Mouse (Mus musculus) lung, adult 18-20 months (tissue): ENCODE measurements around the gene Cbx5.

Experiments used
- DNase-seq, 2 experiments: peaks; one replicate each; pipeline ENCODE4 v3.0.0; 2022; ENCODE audit warnings: mixed read lengths in 2 of 2

Cbx5 gene

DNA sequence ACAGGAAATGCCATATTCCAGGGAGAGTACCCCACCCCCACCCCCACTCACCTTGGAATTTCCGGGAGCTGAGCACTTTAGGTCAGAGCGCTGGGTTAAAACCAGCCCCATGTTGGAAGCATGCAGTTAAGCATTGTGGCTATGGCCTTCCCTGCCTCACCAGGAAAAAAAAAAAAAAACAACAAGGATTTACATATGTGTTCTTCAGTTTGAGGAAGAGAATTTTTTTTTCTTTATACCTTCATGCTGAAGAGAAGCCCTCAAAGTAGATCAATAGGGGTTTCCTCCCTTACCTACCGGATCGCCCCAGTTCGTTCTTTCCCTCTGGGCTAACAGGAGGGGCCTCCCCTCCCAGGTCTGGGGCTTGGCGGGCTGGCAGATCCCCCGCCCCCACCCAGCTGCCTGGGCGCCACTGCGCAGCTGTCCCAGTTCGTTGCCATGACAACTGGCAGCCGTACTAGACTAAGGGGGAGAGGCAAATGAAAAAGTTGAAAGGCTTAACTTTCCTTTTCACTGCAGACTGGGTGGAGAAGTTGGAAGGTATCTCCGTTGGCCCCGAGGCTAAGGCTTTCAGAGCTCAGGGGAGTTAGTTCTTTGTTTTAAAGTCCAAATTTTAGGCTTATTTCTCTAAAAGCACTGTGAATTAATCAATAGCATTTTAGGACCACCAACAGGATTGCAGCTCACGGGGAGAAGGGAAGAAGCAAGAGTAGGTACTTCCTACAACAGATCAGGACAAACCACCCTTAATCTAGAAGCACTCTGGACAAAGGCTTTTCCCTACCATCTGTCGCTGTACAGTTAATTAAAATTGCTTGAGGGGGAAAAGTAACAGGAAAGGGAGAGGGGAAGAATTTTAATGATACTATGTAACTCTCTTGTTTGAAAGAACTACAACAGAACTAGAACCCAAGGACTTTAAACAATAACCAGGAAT, 24.4 kb downstream of the Cbx5 start:
- peak; percentile 82 to 90 for DNase-seq

DNA sequence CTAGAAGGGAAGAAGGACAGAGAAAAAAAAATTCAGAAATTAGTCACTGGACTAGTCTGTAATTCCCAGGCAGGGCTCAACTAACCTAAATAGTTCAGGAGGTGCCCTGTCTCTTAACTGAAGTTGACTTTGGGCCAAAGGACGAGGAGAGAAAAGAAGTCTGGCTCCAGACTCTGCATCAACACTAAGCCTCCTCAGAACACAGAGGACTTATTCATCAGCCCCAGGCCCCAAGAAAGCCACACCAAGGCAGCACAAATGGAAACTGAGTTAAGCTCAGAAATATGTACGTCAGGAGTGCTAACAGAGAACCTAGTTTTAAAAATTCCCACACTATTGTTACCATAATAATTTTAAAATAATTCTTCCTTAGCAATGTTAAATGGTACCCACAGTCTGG, 25.5 kb downstream of the Cbx5 start:
- DNase-seq: no peak

DNA sequence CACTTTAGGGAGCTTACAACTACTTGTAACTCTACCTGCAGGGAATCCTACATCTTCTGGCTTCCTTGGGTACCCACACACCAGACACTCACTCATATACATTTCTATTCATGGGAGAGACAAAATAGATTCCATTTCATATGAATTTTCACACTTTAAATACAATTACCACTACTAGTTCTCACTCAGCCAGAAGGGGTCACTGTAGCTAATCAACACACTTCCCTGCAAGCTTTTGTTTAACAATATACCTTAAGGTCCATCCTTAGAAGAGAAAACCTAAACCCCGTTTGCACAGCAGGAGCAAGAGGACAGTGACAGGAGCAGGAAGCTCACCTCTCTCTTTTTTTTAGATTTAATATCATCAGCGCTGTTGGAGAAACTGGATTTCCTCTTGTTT, 34.5 kb downstream of the Cbx5 start:
- DNase-seq: no peak

DNA sequence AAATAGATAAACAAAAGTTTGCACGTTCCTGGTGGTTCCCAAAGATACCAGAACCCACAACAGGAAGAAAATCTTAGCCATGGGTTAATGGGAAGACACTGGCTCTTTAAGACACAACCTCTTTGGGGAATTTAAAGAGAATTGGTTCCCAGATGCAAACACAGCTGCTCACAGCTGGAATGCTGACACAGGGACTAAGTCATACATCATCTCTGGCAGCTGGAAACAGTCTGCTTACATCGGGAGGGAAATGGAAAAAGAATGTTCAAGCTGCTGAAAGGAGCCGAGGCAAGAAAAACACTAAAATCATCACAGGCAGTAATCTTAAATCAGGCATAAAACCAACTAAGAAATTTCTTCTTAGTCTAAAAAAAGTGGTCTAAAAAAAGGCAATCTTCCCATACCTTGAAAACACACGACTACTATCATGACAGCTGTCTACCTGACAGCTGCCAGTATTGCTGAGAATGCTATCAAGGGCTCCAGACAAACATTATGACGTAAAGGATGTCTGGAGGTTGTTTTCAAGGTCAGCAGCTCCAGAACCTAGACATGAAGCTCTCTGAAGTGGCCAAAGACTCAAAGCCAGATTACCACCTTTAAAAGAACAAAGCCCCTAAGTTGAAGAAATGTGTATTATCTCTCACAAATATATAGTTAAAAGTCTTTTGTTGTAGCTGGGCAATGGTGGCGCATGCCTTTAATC, 37.4 kb downstream of the Cbx5 start:
- DNase-seq: peak in 1 of 2 experiments; percentile 63

DNA sequence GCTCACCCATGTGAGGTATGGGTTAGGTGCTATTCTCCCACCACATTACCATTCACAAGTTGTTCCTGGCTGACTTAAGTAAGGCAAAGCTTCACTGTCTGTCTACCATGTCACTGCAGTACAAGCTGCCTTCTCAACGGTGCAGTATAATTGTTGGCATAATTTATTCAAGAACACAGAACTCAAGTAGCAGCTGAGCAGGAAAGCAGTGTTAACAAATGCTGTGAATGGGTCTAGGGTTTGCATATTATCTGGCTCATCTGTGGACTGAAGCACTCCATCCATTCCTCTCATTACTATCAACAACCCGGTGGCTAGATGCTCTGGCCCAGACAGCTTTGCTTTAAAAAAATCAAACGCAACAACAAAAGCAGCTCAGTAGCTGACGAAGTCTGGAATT, 41.8 kb downstream of the Cbx5 start:
- DNase-seq: no peak

DNA sequence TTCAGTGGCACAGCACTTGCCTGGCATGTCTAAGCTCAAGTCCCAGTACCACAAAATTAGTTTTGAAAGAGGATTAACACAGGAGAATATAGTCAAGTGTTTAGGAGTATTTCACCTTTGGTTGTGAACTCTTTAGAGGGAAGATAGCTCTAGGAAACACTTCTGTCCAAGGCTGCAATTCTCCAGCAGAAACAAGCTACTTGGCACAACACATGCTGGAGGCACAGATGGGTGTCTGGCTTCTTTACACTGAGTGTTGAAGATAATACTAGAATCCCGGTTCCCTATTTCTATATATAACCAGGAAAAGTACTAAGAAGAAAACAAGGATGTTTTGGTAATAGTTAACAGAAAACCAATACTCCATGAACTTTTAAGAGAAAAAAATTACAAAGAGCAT, 42.8 kb downstream of the Cbx5 start:
- DNase-seq: no peak

DNA sequence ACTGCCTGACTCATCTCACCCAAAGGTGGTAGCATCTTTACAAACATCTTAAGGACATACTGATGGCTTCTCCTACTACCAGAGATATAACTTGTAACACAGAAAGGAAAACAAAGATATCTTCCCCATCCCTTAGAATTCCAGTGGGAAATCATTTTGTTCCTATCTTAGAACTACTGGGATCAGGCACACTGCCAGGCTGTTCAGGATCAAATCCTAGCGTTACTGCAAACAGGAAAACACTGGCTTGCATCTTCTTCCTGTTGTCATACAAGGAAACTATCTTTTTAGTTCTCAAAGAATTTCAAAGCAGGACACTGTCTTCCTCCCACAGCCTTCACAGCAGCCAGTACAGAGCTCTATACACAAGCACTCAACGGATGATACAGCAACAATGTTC, 46.0 kb downstream of the Cbx5 start:
- peak in 1 of 2 experiments; percentile 35 for DNase-seq

DNA sequence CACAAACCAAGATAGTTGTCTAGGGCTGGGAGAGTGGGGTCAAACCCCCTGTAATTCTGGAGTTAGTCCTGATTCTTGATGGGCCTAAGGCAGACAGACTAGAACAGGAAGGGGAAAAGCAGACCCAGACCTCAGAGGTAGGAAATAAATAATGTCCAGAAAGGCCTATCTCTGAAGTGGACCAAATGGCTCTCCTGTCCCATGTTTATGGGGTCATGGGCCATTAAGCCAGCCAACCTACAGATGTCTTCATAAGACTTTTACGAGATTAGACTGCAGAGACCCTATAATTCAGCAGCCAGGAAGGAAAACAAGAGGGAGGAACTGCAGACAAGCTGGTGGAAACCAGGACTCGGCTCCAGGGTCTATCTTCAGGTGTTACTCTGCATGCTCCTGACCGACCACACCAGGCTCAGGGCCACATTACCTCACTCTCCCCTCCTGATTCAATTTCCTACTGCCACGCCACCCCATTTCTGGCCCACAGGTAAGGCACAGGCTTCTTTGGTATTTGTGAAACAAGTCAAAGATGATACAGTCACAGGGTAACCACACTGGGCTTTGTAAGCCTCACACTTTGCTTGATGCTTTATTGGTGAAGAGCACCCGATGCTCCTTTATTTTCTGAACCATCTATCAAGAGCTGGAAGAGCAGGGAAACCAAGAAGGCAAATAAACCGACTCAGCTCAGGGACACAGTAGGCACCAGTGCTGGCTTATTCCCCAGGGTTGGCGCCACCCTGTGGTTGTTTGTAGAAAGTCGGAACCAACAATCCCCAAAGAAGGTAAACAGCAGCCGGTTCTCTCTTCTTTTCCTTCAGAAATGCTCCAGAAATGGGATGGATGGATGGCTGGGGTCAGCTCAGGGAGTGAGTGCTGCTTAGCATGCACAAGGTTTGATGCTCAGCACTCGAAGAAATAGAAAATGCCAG, 48.8 kb downstream of the Cbx5 start:
- no peak for DNase-seq

DNA sequence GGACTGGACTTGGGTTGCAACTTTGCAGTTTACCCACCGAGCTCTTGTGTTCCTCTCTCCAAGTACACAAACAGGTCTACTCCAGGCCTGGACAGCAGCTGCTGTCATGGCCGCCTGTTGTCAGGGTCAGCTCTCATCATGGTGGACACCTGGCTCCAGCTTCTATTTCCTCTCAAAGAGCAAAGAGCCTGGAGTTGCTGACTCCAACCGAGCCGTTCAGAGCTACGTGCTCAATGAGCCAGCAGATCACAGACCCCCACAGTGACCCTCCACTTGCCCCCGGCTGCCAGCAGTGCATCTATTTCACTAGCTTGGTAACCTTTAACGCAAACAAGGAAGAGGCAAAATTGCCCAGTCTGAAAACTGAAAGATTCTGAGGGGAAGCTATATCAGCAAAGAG, 49.5 kb downstream of the Cbx5 start:
- no peak for DNase-seq

DNA sequence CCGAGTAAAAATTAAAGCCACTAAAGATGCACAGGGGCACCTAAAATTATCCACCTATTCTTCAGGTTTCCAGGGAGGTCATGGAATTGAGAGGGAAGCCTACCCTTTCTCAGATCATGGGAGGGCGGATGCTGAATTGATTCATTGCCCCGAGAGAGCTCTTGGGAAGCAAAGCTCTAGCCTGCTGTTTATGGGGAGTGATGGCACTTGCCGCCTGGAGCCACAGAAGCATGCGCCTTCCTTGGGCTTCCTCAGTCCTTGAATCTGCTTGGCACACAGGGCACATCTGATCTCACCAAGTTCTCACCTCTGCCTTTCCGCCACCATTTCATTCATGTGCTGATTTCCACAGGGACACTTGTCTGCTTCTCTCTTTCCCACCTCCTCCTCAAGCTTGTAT, 51.8 kb downstream of the Cbx5 start:
- no peak for DNase-seq

DNA sequence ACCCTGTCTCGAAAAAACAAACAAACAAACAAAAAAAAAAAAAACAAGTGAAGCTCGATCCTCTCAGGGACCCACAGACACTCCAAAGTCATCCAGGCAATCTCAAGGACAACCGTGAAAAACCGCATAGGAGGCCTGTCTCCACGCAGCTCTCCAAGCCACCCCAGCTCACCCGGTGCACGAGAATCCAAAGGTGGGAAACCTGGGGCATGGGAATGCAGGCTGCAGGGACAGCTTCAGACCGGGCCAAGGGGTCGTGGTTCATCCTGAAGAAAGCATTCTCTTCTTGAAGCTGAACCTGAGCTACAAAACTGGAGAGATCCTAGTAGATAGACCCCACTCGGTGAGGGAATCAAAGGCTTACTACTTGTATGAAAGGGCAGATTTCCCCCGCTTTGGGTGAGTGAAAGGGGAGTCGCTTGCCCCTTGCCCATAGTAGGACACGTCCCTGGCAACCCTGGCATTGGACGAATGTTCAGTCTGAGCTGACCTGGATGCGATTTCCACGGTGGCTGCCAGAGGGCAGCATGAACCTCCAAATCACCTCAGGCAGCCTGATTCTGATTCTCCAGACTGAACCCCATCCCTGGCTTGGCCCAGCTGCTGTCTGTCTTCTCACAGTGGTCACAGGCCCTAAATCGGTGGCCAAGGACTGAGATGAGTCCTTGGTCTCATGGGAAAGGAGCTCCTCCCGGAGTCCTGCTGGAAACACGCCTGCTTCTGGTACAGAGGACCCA, 54.0 kb downstream of the Cbx5 start:
- DNase-seq: peak in 1 of 2 experiments; percentile 45

DNA sequence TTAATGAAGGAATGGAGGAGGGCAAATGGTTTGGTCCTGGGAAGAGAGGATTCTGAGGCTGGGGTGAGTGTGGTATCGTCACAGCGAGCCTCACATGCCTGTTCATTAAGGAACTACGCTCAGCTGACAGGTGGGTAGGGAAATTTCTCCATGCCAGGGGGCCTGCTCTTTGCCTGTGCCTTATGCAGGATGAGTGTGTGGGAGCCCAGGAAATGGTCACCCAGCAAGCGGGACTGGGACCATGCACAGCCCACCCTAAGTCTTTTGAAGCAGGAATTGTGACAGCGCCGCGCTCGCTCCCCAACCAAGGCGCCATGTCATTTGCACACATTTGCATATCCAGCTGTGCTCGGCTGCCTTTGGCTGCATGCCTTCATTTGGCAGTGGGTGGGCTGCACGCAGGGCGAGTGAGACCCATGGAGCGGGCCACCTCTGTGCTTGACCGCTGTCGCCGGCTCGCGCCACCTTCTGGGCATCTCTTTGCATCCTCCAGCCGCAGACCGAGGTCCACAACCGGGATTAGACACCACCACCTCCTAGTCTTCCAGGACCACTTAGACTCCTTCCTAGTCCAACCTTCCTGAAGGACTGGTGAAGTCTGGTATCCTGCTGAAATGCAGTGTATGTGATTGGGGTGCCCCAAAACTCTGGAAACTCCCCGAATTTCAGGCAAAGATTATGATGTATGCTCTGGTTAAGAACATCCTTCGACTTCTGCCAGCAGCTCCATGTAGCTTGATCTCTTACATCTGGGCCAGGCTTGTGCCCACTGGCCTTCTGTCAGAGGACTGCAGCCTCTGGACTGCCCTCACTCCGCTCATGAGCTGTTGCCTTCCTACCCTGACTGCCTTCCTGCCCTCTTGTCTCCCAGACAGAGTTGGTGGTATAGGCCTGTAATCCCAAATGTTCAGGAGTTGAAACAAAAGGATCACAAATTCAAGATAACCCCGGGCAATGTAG, 55.7 kb downstream of the Cbx5 start:
- no peak for DNase-seq

DNA sequence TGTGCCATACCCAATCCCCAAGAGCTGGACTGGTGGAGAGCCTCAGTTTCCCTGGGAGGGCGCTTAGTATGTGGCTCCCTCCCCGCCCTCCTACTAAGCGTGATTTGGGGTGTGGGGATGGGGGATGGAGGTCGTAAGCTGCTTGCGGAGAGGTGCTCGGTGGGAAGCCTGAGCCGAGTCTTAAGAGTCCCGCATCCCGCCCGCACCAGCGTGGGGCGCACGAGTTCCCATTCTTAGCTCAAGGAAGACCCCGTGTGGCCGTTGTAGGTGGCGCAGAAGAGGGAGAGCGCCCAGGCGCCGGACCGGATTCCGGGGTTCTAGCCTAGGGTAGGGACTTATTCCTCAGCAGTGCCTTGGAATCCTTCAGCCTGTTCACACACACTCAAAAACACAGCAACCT, 56.5 kb downstream of the Cbx5 start:
- DNase-seq: peak; percentile 49 to 64

DNA sequence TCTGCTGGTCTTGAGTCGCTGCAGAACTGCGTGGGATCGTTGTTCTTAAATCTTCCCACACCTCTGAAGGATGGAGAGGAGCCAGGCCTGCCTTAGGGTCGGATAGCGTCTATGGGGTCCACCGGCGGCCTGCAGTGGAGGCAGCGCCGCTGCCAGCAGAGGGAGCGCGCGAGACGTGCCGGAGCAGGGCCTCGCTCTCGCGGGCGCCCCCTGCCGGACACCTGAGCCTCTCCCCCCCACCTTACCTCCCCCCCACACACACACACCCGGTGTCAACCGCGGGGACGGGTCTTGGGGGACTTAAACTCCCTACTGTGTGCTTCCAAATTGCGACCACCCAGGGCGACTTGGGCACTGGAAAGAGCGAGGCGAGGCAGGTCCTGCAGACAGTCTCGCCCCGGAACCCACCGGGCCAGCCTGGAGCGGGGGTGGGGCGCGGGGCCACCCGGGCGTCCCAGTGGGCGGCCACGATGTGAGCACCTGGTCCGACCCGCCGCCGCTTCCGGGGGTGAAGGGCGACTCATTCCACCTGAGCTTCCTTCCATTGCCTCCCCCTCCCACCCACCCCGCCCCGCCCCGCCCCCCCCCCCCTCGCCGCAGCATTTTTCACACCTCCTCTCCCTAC, 57.3 kb downstream of the Cbx5 start:
- DNase-seq: peak; percentile 60 to 69

DNA sequence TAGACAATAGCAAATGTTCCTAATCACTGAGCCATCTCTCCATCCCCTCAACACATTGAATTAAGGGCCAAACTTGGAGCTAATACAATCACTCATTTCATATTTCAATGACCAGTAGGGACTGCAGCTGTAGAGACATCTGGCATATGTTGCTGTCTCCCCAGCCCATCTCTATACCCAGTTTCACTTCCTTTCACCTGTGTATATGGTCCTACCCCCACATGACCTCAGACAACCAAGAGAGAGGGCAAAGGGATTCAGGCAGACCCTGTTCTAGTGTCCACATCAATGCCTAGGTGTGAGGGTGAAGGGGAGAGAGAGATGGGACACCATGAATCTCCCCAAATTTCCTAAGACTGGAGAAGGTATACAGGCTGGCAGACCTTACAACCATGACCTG, 59.2 kb downstream of the Cbx5 start:
- DNase-seq: no peak

DNA sequence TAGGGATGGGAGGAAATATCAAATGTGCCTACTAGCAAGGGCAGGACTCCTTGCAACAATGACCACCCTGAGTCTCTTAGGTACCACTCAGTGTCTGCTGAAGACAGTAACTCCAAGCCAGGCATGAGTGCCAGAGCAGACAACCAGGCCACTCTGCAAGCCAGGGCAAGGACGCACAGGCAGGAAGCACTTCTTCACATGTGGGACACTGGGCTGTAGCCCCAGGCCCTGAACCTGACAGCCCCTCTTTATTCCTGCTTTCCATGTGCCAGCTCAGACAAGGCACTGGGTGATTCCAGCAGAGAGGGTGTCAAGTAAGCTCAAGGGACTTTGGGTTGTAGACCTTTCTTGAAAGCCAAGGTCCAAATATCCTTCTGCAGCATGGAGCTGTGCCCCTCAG, 60.8 kb downstream of the Cbx5 start:
- no peak for DNase-seq

DNA sequence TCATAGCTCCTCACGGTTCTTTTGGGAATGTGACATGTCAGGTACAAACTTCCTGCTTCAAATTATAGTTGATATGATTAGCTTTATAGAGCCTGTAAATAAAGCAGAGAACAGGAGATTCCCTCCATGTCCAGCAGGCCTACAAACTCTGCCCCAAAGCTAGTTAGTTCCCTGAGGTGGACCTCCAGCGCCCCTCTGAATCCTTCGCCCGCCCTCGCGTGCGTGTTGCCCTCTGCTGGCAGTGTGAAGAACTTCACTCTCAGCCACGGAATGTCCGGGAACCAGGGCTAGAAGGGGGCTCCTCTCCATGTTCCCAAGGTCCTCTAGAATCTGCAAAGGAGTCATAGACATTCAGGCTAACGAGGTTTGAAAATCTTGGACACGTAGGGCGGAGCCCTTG, 61.5 kb downstream of the Cbx5 start:
- DNase-seq: no peak

DNA sequence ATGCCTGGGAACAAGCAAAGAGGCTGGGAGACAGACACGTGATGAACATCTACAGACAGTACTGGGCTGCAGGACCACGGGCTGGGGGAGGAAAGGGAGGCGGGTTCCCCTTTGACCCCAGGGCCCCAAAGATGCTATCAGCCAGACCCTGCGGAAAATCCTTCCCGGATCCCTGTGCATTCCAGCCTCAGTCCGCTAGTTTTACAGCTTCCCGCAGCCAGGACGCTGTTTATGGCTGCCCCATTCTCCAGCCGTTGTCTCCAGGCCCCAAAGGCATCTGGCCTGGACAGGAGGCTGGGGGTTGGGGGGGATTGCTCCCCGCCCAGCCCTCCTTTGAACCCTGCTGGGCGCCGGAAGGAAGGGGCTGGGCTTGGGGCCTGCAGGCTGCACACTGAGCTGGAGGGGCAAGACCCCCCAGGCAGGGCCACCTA, 62.0 kb downstream of the Cbx5 start:
- DNase-seq: no peak

DNA sequence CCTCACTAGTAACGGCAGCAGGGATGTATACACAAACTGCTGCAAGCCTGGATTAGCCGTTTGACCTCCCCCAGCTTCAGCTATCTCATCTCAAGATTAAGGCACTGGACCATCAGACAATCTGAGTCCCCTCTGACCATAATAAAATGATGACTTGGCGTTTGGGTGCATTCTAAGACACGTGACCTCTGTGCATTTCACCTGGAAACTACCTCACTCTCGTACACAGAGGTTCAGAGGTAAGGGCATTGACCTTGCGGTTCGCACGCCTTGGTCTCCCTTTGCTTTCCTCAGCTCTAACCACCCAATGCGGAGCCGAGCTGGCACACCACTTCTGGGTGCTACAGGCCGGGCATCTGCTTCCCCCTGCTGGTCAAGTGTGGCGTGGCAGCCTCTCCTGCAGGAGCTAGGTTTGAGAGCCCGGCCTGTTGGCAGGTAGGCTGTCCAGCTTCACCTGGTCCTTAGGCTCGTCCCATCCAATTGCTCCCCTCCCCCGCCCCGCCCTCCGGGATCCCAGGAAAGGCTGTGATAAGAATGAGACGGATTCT, 62.7 kb downstream of the Cbx5 start:
- peak; percentile 88 to 91 for DNase-seq

DNA sequence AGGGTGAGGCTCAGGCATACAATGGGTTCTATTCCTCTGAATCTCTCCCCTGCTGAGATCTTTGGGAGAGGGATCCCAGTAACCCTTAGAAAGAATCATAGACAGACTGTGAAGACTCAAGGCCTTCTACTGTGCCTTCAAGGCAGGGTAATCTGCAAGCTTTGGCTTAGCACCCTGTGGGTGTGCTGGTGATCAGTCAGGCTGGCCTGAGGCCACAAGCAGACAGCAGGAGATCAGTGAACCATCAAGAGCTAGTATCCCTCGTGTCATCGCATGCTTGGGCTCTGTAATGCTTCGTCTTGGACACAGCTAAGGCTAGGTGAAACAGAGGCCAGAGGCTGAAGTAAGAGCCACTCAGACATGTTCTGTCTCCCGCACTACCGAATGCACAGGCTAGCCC, 66.4 kb downstream of the Cbx5 start:
- no peak for DNase-seq
